Mouse (Mus musculus): Measurements from ENCODE around the gene Fam149b. TPM values are rescaled to one million over a fixed set of nuclear protein-coding genes. Genes with fewer than 3 reads are reported as not detected.
A peak's percentile ranks its signal among the peaks of the same experiment; 100 is the strongest.
"Not testable (repeated sequence)": the region's sequence is repeated elsewhere in the genome, so short reads cannot be mapped to it uniquely, and the experiment has no call there.

Gene Fam149b
- 28.6 and 33.1 TPM in 2 replicates for polyA plus RNA-seq (2015; fragmentation: Nextera tagmentation; extraction: Ambion mirVana)

DNA sequence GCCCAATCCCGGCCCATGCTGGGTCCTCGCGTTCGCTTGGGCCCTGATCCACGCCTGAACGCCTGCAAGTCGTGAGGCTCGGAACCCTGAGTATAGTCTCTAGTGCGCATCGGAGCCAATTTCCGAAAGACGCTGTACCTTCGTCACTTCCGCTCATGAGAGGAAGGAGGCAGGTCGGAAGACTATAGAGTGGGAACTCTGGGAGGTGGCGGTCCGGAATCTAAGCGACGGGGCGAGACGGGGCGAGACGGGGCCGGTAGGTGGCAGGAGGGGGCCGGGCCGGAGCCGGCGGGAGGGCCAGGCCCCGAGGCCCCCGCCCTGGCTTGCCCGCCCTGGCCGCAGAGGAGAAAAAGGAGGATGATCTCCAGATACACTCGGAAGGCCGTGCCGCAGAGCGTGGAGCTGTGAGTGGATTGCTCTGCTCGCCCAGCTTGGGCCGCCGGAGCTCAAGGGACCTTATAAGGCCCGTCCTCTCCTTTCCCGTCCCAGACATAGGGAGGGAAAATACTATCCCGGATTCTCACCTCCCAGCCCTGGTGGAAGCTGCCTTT, at the start of gene Fam149b, which contains the start of gene Ecd:
TSS of gene Fam149b (plus strand) at position 172 of the 551 bp plus-strand sequence.
TSS of gene Ecd (minus strand) at position 131 of the 551 bp plus-strand sequence.
- Histone ChIP-seq H3K27ac (peak within 1 kb of the TSS; percentile 94), H3K9me3 (no peaks in the 10 kb centered on the region), H3K27me3 (replicated peaks) (no peaks in the 10 kb centered on the region), H3K4me2 (peak within 1 kb of the TSS; percentile 64), H3K9ac (peak within 1 kb of the TSS; percentile 79), H3K4me1 (no peaks in the 10 kb centered on the region), H3K36me3 (peaks cover 9% of the 10 kb centered on the region; the same call in 1 of the 2 replicates), H3K4me3 (replicated peaks) (peak within 1 kb of the TSS; percentile 71)
- WGBS = under 1% methylated on average over 42 of the region's 42 CpGs
- ATAC-seq (ENCODE audit: insufficient read depth, low FRiP score, low read depth) = peak; percentile 99

DNA sequence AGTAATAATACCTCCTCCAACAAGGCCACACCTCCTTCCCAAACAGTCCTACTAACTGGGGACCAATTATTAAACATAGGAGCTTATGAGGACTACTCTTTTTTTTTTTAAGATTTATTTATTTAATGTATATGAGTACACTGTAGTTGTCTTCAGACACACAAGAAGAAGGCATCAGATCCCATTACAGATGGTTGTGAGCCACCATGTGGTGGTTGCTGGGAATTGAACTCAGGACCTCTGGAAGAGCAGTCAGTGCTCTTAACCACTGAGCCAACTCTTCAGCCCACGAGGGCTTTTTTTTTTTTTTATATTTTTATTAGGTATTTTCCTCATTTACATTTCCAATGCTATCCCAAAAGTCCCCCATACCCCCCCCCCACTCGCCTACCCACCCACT, 42.9 kb upstream of the Fam149b start:
- H3K9ac ChIP-seq; H3K4me1 ChIP-seq; H3K27me3 ChIP-seq (replicated peaks); H3K4me3 ChIP-seq (replicated peaks); H3K9me3 ChIP-seq; ATAC-seq (ENCODE audit: insufficient read depth, low FRiP score, low read depth); H3K27ac ChIP-seq; H3K4me2 ChIP-seq: not testable (repeated sequence)
- WGBS = 56% methylated on average over 2 of the region's 2 CpGs
- peaks cover 17% of the 10 kb centered on the region; the same call in 1 of the 2 replicates for H3K36me3 ChIP-seq

GRCm38 (mm10) chr14:20315137-20315536, 32.8 kb upstream of the Fam149b start:
- H3K27me3 ChIP-seq (replicated peaks) = no peaks in the 10 kb centered on the region
- WGBS = 50% methylated on average over 1 of the region's 1 CpGs
- no peak overlapping the region for H3K4me2 ChIP-seq
- no peak overlapping the region for H3K27ac ChIP-seq
- ATAC-seq (ENCODE audit: insufficient read depth, low FRiP score, low read depth) = no peak
- H3K4me1 ChIP-seq = no peaks in the 10 kb centered on the region
- H3K4me3 ChIP-seq (replicated peaks) = no peak overlapping the region
- no peak overlapping the region for H3K9ac ChIP-seq
- peaks cover 10% of the 10 kb centered on the region for H3K36me3 ChIP-seq
- H3K9me3 ChIP-seq = no peaks in the 10 kb centered on the region

- Histone ChIP-seq H3K4me2 (no peak overlapping the region), H3K27ac (no peak overlapping the region), H3K27me3 (replicated peaks) (no peaks in the 10 kb centered on the region), H3K9me3 (no peaks in the 10 kb centered on the region), H3K4me3 (replicated peaks) (no peak overlapping the region), H3K9ac (no peak overlapping the region), H3K4me1 (no peaks in the 10 kb centered on the region), H3K36me3 (peaks cover 30% of the 10 kb centered on the region)
- 66% methylated on average over 3 of the region's 3 CpGs for WGBS
- no peak for ATAC-seq (ENCODE audit: insufficient read depth, low FRiP score, low read depth)
Measured at GRCm38 (mm10) chr14:20319420-20319819, 28.5 kb upstream of the Fam149b start.

- no peak overlapping the region for H3K4me2 ChIP-seq
- 94% methylated on average over 9 of the region's 9 CpGs for WGBS
- peaks cover 36% of the 10 kb centered on the region for H3K36me3 ChIP-seq
Measured at GRCm38 (mm10) chr14:20324196-20324595, 23.8 kb upstream of the Fam149b start.

GRCm38 (mm10) chr14:20328474-20328873, 19.5 kb upstream of the Fam149b start:
- Histone ChIP-seq H3K27ac (no peak overlapping the region), H3K9ac (no peak overlapping the region), H3K9me3 (no peaks in the 10 kb centered on the region), H3K4me1 (no peaks in the 10 kb centered on the region), H3K36me3 (peaks cover 32% of the 10 kb centered on the region), H3K27me3 (replicated peaks) (no peaks in the 10 kb centered on the region), H3K4me3 (replicated peaks) (no peak overlapping the region), H3K4me2 (no peak overlapping the region)
- ATAC-seq (ENCODE audit: insufficient read depth, low FRiP score, low read depth) = no peak
- 66% methylated on average over 9 of the region's 9 CpGs for WGBS

More at GRCm38 (mm10) chr14:20324196-20324595, 23.8 kb upstream of the Fam149b start:
- Histone ChIP-seq H3K27me3 (replicated peaks) (no peaks in the 10 kb centered on the region), H3K9ac (no peak overlapping the region), H3K4me3 (replicated peaks) (no peak overlapping the region), H3K27ac (no peak overlapping the region), H3K4me1 (no peaks in the 10 kb centered on the region), H3K9me3 (no peaks in the 10 kb centered on the region)
- no peak for ATAC-seq (ENCODE audit: insufficient read depth, low FRiP score, low read depth)

DNA sequence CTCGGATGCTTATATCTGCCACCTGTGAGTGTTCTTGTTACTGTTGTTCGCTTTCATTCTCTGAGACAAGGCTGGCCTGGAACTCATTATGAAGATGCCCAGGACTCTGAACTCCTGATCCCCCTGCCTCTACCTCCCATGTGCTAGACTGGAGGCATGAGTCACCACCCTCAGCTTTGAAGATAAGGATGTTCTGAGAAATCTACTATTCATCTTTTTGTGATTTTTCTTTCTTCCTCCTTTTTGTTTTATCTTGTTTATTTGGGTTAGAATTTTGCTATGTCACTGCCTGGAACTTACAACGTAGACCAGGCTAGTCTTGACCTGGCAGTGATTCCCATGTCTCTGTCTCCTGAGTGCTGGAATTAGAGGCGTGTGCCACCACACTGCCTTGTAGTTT, 16.6 kb upstream of the Fam149b start:
- no peak for ATAC-seq (ENCODE audit: insufficient read depth, low FRiP score, low read depth)
- Histone ChIP-seq H3K9me3 (no peaks in the 10 kb centered on the region), H3K27me3 (replicated peaks) (no peaks in the 10 kb centered on the region), H3K4me3 (replicated peaks) (no peak overlapping the region), H3K4me2 (no peak overlapping the region), H3K9ac (no peak overlapping the region), H3K36me3 (peaks cover 31% of the 10 kb centered on the region), H3K4me1 (no peaks in the 10 kb centered on the region), H3K27ac (no peak overlapping the region)
- WGBS = 88% methylated on average over 4 of the region's 4 CpGs

DNA sequence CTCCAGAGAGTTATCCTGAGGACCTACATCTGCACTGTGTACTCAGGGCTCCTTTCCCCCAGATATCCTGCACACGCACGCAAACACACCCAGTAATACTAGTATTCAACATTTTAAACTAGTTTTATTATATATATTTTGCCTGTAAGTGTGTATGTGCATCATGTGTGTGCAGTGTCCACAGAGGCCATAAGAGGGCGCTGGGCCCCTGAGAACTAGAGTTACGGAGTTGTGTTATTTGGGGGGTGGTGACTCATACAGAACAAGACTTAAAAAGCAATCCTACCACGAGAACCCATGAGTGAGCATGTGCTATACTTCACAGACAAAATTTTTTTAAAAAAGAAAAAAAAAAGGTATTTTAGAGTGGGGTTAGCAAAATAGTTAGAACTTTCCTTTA, 8.5 kb upstream of the Fam149b start:
- Histone ChIP-seq H3K9ac (no peak overlapping the region), H3K4me3 (replicated peaks) (no peak overlapping the region), H3K27me3 (replicated peaks) (no peaks in the 10 kb centered on the region), H3K4me1 (no peaks in the 10 kb centered on the region), H3K27ac (no peak overlapping the region), H3K9me3 (no peaks in the 10 kb centered on the region), H3K36me3 (peaks cover 19% of the 10 kb centered on the region), H3K4me2 (no peak overlapping the region)
- WGBS = 96% methylated on average over 5 of the region's 5 CpGs
- ATAC-seq (ENCODE audit: insufficient read depth, low FRiP score, low read depth) = no peak

DNA sequence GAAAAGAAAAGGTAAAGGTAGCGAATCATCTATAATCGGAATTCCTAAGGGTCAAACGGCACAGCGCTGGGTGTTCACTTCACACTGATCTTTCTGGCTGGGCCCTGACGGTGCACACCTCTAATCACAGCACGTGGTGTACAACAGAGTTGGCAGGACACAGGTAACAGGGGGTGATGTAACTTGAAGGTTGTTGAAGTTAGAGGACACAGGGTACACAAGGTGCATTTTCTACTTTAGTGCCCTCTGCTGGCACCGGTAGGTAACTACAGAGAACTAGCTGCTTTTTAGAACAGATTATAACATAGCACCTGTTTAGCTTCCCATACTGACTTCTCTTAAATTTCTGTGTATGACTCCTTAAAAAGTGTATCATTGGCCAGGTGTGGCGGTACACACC, 7.8 kb upstream of the Fam149b start:
- Histone ChIP-seq H3K9ac (no peak overlapping the region), H3K36me3 (peaks cover 19% of the 10 kb centered on the region; the same call in 1 of the 2 replicates), H3K27me3 (replicated peaks) (no peaks in the 10 kb centered on the region), H3K4me2 (no peak overlapping the region), H3K4me3 (replicated peaks) (no peak overlapping the region), H3K27ac (no peak overlapping the region), H3K4me1 (no peaks in the 10 kb centered on the region), H3K9me3 (no peaks in the 10 kb centered on the region)
- 85% methylated on average over 8 of the region's 8 CpGs for WGBS
- no peak for ATAC-seq (ENCODE audit: insufficient read depth, low FRiP score, low read depth)

GRCm38 (mm10) chr14:20340866-20341265, 7.1 kb upstream of the Fam149b start:
- Histone ChIP-seq H3K36me3 (peaks cover 25% of the 10 kb centered on the region), H3K27me3 (replicated peaks) (no peaks in the 10 kb centered on the region), H3K27ac (no peak overlapping the region), H3K4me1 (no peaks in the 10 kb centered on the region), H3K9me3 (no peaks in the 10 kb centered on the region), H3K4me2 (no peak overlapping the region), H3K9ac (no peak overlapping the region), H3K4me3 (replicated peaks) (no peak overlapping the region)
- WGBS = 74% methylated on average over 7 of the region's 7 CpGs
- no peak for ATAC-seq (ENCODE audit: insufficient read depth, low FRiP score, low read depth)

GRCm38 (mm10) chr14:20345885-20346284, 2.1 kb upstream of the Fam149b start:
- H3K4me2 ChIP-seq = no peak overlapping the region
- no peak overlapping the region for H3K9ac ChIP-seq
- no peaks in the 10 kb centered on the region for H3K27me3 ChIP-seq (replicated peaks)
- H3K9me3 ChIP-seq = no peaks in the 10 kb centered on the region
- ATAC-seq (ENCODE audit: insufficient read depth, low FRiP score, low read depth) = no peak
- 79% methylated on average over 9 of the region's 9 CpGs for WGBS
- peaks cover 12% of the 10 kb centered on the region; the same call in 1 of the 2 replicates for H3K36me3 ChIP-seq
- no peaks in the 10 kb centered on the region for H3K4me1 ChIP-seq
- H3K27ac ChIP-seq = no peak overlapping the region
- no peak overlapping the region for H3K4me3 ChIP-seq (replicated peaks)

- 3% methylated on average over 15 of the region's 15 CpGs for WGBS
- no peaks in the 10 kb centered on the region for H3K9me3 ChIP-seq
- peak; percentile 61 for ATAC-seq (ENCODE audit: insufficient read depth, low FRiP score, low read depth)
- H3K36me3 ChIP-seq = peaks cover 6% of the 10 kb centered on the region; the same call in 1 of the 2 replicates
- H3K4me1 ChIP-seq = no peaks in the 10 kb centered on the region
- peak overlapping the region; percentile 62 for H3K4me2 ChIP-seq
- no peaks in the 10 kb centered on the region for H3K27me3 ChIP-seq (replicated peaks)
- H3K4me3 ChIP-seq (replicated peaks) = peak overlapping the region; percentile 71
- H3K27ac ChIP-seq = peak overlapping the region; percentile 65
- H3K9ac ChIP-seq = peak overlapping the region; percentile 71
Measured at GRCm38 (mm10) chr14:20347441-20347990, 446 bp upstream of the Fam149b start.
